Mouse (Mus musculus) heart, embryonic 12.5 days (tissue): Measurements from ENCODE around the gene Tchh. TPM values are rescaled to one million over a fixed set of nuclear protein-coding genes. Genes with fewer than 3 reads are reported as not detected.
"Not testable (repeated sequence)": the region's sequence is repeated elsewhere in the genome, so short reads cannot be mapped to it uniquely, and the experiment has no call there.

Experiments used
- ATAC-seq: fragments of 200-750 bp; cut with Nextera tagmentation; 2 replicates; pipeline ENCODE4 v1.8.0; 2017; ENCODE audit warnings: moderate TSS enrichment, moderate library complexity; ENCODE audit not compliant: insufficient number of reproducible peaks, low FRiP score
- H3K27ac ChIP-seq: fragments of 300-500 bp; sonication (generic); 2 replicates; pipeline ENCODE4 v1.5.1; 2016; ENCODE audit warnings: mild to moderate bottlenecking, moderate library complexity; ENCODE audit not compliant: poor library complexity, severe bottlenecking
- H3K27me3 ChIP-seq: fragments of 300-500 bp; sonication (generic); replicated peaks from 2 replicates; pipeline ENCODE4 v1.6.1; 2016; ENCODE audit warnings: mild to moderate bottlenecking, moderate library complexity
- H3K36me3 ChIP-seq: fragments of 300-500 bp; sonication (generic); 2 replicates; pipeline ENCODE4 v1.6.1; 2016; ENCODE audit warnings: mild to moderate bottlenecking, moderate library complexity
- H3K4me1 ChIP-seq: fragments of 300-500 bp; sonication (generic); replicated peaks from 2 replicates; pipeline ENCODE4 v1.6.1; 2016; ENCODE audit warnings: mild to moderate bottlenecking
- H3K4me2 ChIP-seq: fragments of 300-500 bp; sonication (generic); 2 replicates; pipeline ENCODE4 v1.6.1; 2016; ENCODE audit warnings: mild to moderate bottlenecking, moderate library complexity
- H3K4me3 ChIP-seq: fragments of 300-500 bp; sonication (generic); 2 replicates; pipeline ENCODE4 v1.5.1; 2016; ENCODE audit warnings: mild to moderate bottlenecking
- H3K9ac ChIP-seq: fragments of 300-500 bp; sonication (generic); 2 replicates; pipeline ENCODE4 v1.6.1; 2016; ENCODE audit warnings: mild to moderate bottlenecking, moderate library complexity
- H3K9me3 ChIP-seq: fragments of 300-500 bp; sonication (generic); replicated peaks from 2 replicates; pipeline ENCODE4 v1.6.1; 2016; ENCODE audit warnings: mild to moderate bottlenecking, moderate library complexity
- WGBS: fragments of 180-500 bp; shearing (Covaris S2); methylation state at CpG from one replicate; pipeline ENCODE4 v1.1.7; 2016; 5-methylcytosine and 5-hydroxymethylcytosine counted together
- polyA plus RNA-seq: library from polyadenylated mRNA; unstranded; fragments of >200 nt; fragmentation: Nextera tagmentation; extraction: Ambion mirVana; gene quantifications from 2 replicates; pipeline ENCODE4 v1.2.1, GENCODE M21; 2016

The Tchh gene
- 0.76 and 0.93 TPM in 2 replicates for polyA plus RNA-seq

DNA sequence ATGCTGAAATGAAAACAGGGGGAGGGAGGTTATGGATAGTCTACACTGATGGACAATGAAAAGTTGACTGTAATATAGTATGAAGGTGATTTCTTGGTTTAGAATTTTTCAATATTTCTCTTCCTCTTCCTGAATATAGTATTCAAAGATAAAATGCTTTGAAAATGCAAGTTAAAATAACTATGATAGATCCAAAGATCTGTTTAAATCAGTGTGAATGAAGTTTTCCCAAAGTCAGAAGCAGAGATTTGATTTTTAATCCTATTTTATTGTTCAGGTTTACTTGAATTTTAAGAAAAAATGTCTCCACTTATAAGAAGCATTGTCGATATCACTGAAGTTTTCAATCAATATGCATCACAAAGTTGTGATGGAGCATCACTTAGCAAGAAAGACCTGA, at the start of gene Tchh:
TSS of gene Tchh (plus strand) at position 301 of the 400 bp plus-strand sequence.
- Histone ChIP-seq H3K27me3 (peaks cover 17% of the 10 kb centered on the region), H3K36me3 (no peaks in the 10 kb centered on the region), H3K9me3 (no peaks in the 10 kb centered on the region), H3K4me1 (peaks cover 10% of the 10 kb centered on the region), H3K27ac (no peak within 1 kb of the TSS), H3K4me3 (0 out of 2 replicates have a peak within 1 kb of the TSS, but pooled peaks have one; percentile 67), H3K9ac (no peak within 1 kb of the TSS), H3K4me2 (peak within 1 kb of the TSS; percentile 98)
- ATAC-seq: no peak
- WGBS: 75% methylated on average over 1 of the region's 1 CpGs

GRCm38 (mm10) chr3:93393366-93393765, 48.8 kb upstream of the Tchh start, which contains the start of gene Rptn:
Rptn (plus strand) TSS chr3:93393699.
- Histone ChIP-seq H3K4me3 (no peak within 1 kb of the TSS), H3K27me3 (no peaks in the 10 kb centered on the region), H3K4me1 (no peaks in the 10 kb centered on the region), H3K27ac (no peak within 1 kb of the TSS), H3K9ac (no peak within 1 kb of the TSS), H3K36me3 (no peaks in the 10 kb centered on the region), H3K9me3 (no peaks in the 10 kb centered on the region), H3K4me2 (no peak within 1 kb of the TSS)
- 73% methylated on average over 2 of the region's 2 CpGs for WGBS
- no peak for ATAC-seq

- Histone ChIP-seq H3K27ac (no peak overlapping the region), H3K4me1 (no peaks in the 10 kb centered on the region), H3K36me3 (no peaks in the 10 kb centered on the region), H3K27me3 (no peaks in the 10 kb centered on the region), H3K9me3 (no peaks in the 10 kb centered on the region), H3K4me3 (no peak overlapping the region), H3K9ac (no peak overlapping the region), H3K4me2 (no peak overlapping the region)
- ATAC-seq: no peak
- WGBS: 89% methylated on average over 3 of the region's 3 CpGs
These were observed 38.2 kb upstream of the Tchh start for GRCm38 (mm10) chr3:93403936-93404335.

DNA sequence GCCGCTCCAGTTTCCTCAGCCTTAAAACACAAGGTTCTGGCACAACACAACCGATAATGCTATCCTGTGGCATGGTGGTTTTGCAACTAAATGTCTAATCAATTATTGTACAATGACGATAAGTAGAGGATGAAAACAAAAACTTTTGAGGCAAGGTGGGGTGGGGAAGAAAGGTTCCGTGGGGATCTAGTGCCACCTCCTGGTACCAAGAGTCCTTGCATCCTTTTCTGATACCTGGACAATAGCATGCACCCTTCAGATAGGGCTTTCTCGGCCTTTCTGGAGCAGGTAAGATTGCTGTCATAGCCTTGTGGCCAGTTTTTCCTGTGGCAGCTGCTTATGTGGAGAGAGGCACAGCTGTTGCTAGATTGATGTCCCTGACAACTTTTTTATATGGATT, 35.1 kb upstream of the Tchh start:
- Histone ChIP-seq H3K27ac (no peak overlapping the region), H3K4me1 (no peaks in the 10 kb centered on the region), H3K9ac (no peak overlapping the region), H3K9me3 (no peaks in the 10 kb centered on the region), H3K4me3 (no peak overlapping the region), H3K4me2 (peak overlapping the region; percentile 21; the same call in 1 of the 2 replicates), H3K36me3 (no peaks in the 10 kb centered on the region), H3K27me3 (no peaks in the 10 kb centered on the region)
- 30% methylated on average over 5 of the region's 5 CpGs for WGBS
- no peak for ATAC-seq

DNA sequence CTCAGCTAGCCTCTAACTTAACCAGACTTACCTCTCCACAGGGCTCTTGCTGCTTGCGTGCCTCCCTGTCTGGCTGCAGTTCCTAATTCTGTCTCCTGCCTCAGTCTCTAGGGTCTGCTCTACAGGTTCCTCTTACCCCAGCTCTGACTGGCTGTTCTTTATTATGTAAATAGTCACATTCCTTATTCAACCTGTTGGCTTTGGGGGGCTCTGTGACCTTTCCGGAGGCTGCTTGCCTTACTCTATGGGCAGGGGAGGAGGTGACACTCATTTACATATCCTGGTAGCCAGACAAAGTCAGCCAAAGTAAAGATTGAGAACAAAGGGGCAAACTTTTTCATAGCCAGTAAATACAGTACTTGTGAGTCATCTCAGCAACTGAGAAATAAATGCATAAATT, 30.2 kb upstream of the Tchh start:
- no peak for ATAC-seq
- Histone ChIP-seq H3K27me3 (no peaks in the 10 kb centered on the region), H3K9ac (no peak overlapping the region), H3K4me1 (no peaks in the 10 kb centered on the region), H3K4me3 (no peak overlapping the region), H3K36me3 (no peaks in the 10 kb centered on the region), H3K27ac (no peak overlapping the region), H3K9me3 (no peaks in the 10 kb centered on the region), H3K4me2 (no peak overlapping the region)
- WGBS: 20% methylated on average over 2 of the region's 2 CpGs

GRCm38 (mm10) chr3:93431673-93432072, 10.5 kb upstream of the Tchh start:
- H3K27me3 ChIP-seq: no peaks in the 10 kb centered on the region
- H3K9me3 ChIP-seq: no peaks in the 10 kb centered on the region
- no peak overlapping the region for H3K27ac ChIP-seq
- H3K36me3 ChIP-seq: no peaks in the 10 kb centered on the region
- no peak for ATAC-seq
- WGBS: 50% methylated on average over 3 of the region's 3 CpGs
- H3K9ac ChIP-seq: no peak overlapping the region
- H3K4me3 ChIP-seq: no peak overlapping the region
- H3K4me2 ChIP-seq: no peak overlapping the region
- no peaks in the 10 kb centered on the region for H3K4me1 ChIP-seq

- Histone ChIP-seq H3K9ac (peak overlapping the region; percentile 71), H3K36me3 (no peaks in the 10 kb centered on the region), H3K4me2 (peak overlapping the region; percentile 98), H3K4me3 (peak overlapping the region; percentile 67), H3K9me3 (no peaks in the 10 kb centered on the region), H3K27ac (no peak overlapping the region), H3K4me1 (peaks cover 13% of the 10 kb centered on the region), H3K27me3 (peaks cover 22% of the 10 kb centered on the region)
- ATAC-seq: no peak
- WGBS: under 1% methylated on average over 38 of the region's 38 CpGs
These were observed 1.5 kb downstream of the Tchh start for GRCm38 (mm10) chr3:93443501-93444101.

DNA sequence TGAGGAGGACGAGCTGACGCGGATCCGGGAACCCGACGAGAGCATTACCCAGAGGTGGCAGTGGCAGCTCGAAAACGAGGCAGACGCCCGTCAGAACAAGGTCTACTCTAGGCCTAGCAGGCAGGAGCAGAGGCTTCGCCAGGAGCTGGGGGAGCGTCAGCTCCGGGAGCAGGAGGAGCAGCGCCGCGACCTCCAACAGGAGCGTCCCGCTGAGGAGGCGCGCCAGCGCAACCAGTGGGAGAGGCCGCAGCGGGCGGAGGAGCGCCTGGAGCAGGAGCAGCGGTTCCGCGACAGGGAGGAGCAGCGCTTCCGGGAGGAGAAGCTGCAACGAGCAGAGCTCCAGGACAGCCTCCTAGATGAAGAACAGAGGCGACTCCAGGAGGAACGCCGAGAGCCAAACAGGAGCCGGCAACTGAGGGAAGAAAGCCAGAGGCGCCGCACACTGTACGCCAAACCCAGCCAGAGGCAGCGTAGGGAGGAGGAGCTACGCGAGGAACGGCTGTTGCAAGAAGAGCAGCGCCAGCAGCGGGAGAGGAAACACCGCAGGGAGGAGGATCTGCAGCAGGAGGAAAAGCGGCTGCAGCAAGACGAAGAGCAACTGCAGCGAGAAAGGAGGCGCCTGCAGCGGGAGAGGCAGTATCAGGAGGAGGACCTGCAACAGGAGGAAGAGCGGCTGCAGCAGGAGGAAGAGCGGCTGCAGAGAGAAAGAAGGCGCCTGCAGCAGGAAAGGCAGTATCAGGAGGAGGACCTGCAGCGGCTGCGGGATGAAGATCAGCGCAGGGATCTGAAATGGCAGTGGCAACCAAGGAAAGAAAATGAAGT, 2.4 kb downstream of the Tchh start:
- Histone ChIP-seq H3K27me3 (peaks cover 23% of the 10 kb centered on the region), H3K36me3 (no peaks in the 10 kb centered on the region), H3K9me3 (no peaks in the 10 kb centered on the region), H3K27ac (no peak overlapping the region), H3K4me1 (peaks cover 13% of the 10 kb centered on the region), H3K4me2 (peak overlapping the region; percentile 98), H3K4me3 (peak overlapping the region; percentile 67), H3K9ac (peak overlapping the region; percentile 71)
- WGBS: under 1% methylated on average over 56 of the region's 56 CpGs
- ATAC-seq: peak; percentile 81

GRCm38 (mm10) chr3:93445165-93445705, 3.1 kb downstream of the Tchh start:
- peak overlapping the region; percentile 71 for H3K9ac ChIP-seq
- H3K27me3 ChIP-seq: peaks cover 29% of the 10 kb centered on the region
- H3K4me3 ChIP-seq: peak overlapping the region; percentile 67
- ATAC-seq: no peak
- under 1% methylated on average over 36 of the region's 36 CpGs for WGBS
- H3K4me1 ChIP-seq: peaks cover 13% of the 10 kb centered on the region
- H3K36me3 ChIP-seq: no peaks in the 10 kb centered on the region
- no peaks in the 10 kb centered on the region for H3K9me3 ChIP-seq
- no peak overlapping the region for H3K27ac ChIP-seq
- H3K4me2 ChIP-seq: peak overlapping the region; percentile 98

DNA sequence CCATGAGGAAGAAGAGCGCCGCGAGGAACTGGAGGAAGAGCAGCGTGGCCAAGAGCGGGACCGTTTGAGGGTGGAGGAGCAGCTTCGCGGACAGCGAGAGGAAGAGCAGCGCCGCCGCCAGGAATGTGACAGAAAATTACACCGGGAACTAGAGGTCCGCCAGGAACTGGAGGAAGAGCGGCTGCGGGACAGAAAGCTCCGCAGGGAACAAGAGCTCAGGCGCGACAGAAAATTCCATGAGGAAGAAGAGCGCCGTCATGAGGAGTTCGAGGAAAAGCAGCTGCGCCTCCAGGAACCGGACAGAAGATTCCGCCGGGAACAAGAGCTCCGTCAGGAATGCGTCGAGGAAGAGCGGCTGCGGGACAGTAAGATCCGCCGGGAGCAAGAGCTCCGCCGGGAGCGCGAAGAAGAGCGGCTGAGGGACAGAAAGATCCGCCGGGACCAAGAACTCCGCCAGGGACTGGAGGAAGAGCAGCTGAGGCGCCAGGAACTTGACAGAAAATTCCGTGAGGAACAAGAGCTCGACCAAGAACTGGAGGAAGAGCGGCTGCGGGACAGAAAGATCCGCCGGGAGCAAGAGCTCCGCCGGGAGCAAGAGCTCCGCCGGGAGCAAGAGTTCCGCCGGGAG, 4.1 kb downstream of the Tchh start:
- H3K9ac ChIP-seq: peak overlapping the region; percentile 56
- ATAC-seq: no peak
- H3K4me3 ChIP-seq: peak overlapping the region; percentile 67
- H3K27ac ChIP-seq: no peak overlapping the region
- H3K4me1 ChIP-seq: peaks cover 13% of the 10 kb centered on the region
- H3K36me3 ChIP-seq: no peaks in the 10 kb centered on the region
- H3K27me3 ChIP-seq: peaks cover 20% of the 10 kb centered on the region
- WGBS: 1% methylated on average over 54 of the region's 54 CpGs
- H3K4me2 ChIP-seq: peak overlapping the region; percentile 98
- H3K9me3 ChIP-seq: no peaks in the 10 kb centered on the region

GRCm38 (mm10) chr3:93446756-93447137, 4.6 kb downstream of the Tchh start:
- H3K27ac ChIP-seq: not testable (repeated sequence)

More at GRCm38 (mm10) chr3:93446756-93447137, 4.6 kb downstream of the Tchh start:
- under 1% methylated on average over 32 of the region's 32 CpGs for WGBS
- H3K9ac ChIP-seq: peak overlapping the region; percentile 56
- ATAC-seq, H3K9me3 ChIP-seq, H3K36me3 ChIP-seq: not testable (repeated sequence)
- peak overlapping the region; percentile 67 for H3K4me3 ChIP-seq
- H3K4me2 ChIP-seq: peak overlapping the region; percentile 98
- H3K27me3 ChIP-seq: peaks cover 19% of the 10 kb centered on the region
- peaks cover 13% of the 10 kb centered on the region for H3K4me1 ChIP-seq
